Mouse (Mus musculus): ENCODE data around the gene Afmid. TPM values are rescaled to one million over a fixed set of nuclear protein-coding genes. Genes with fewer than 3 reads are reported as not detected.

The Afmid gene
- total RNA-seq, 4 experiments from 2014 or later: 5.1 to 17.0 (median 10.2) TPM

DNA sequence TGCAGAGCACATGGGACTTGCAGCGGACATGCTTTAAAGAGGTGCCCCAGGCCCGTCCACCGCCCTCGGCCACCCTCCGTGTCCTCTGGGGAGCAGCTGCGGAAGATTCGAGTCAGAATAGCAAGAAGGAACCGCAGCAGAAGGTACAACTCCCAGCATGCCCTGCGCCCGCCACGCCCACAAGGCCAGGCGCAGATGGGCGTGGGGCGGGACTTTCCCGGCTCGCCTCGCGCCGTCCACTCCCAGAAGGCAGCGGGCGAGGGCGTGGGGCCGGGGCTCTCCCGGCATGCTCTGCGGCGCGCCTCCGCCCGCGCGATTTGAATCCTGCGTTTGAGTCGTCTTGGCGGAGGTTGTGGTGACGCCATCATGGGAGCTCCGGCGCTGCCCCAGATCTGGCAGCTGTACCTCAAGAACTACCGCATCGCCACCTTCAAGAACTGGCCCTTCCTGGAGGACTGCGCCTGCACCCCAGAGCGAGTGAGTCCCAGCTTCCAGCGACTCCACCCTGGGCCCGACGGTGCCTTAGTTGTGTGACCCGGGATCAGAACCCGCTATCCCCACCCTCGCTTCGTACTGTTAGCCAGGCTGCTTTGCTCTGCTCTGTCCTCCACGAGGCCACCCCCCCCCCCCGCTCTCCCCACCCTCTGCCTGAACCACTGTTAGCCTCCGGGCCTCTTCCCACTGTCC, 23.4 kb downstream of the Afmid start, which contains the start of gene Birc5:
Gene Birc5 (plus strand): TSS at position 267 of the 687 bp plus-strand sequence.
- DNase-seq: peak; percentile 92

DNA sequence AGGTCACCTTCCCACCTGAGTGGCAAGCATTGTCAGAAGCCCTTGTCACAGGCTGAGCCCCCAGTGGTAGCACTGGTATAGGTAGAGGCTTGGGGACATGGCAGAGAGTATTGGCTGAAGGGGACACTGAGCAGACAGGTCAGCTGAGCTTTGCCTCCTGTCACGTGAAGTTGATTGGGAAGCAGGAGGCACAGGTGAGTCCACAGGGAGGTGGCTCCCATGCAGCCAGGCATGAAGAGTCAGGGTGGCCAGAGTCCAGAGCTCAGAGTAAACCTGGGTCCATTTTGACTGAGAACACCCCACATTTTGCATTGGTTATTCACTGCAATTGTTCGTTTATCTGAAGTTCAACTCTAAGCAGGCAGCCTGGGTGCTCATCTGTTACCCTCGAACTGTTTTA, 27.2 kb downstream of the Afmid start:
- DNase-seq: no peak

DNA sequence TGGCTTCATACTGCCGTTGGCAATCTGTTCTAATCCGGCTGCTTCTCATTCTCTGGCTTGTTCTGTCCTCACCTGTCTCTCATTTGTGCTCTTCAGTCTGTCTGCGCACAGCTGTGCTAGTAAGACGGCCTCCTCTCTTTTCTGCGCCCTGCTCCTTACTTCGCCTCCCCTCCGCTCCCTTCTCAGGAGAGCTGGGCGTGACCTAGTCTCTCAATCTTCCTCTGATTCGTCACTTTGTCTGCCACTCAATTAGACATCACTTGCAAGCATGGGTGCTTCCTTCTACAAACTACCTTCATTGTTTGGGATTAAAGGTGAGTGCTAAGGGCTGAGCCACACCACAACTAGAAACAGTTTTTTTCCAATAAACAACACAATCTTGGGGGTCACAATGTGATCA, 28.5 kb downstream of the Afmid start:
- DNase-seq: no peak

DNA sequence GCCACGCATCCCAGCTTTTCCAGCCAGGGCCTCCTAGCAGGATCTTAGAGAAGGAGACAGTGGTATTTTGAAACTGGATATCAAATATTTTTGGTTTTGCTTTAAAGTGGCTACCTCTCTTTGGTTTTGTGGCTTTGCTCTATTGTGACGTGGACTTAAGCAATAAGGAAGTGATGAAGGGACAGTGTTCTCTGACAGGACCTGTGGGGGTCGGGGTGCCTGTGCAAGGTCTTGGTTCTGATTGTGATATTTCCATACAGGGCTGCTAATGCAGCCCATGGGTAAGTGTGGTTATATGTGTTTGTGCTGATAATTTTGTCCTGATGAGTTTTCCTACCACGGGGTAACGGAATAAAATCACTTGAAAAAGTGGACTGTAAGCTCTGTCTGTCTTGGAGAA, 29.6 kb downstream of the Afmid start:
- no peak for DNase-seq

DNA sequence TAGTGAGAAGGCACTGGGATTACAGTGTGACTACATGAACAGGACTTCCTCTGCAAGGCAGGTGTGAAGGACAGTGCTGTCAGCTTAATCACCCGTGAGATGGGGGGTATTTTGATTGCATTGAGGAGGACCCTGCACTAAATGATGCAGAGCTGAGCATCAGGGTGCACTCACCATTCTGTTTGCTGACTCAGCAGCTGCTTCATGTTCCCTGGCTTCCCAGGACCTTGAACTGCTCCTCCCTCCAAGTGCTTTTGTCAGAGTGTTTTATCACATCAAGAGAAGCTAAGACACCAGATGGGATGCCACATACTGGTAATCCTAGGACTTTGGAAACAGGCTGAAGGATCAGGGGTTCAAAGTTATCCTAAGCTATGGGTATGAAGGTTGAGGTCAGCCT, 30.3 kb downstream of the Afmid start:
- no peak for DNase-seq

DNA sequence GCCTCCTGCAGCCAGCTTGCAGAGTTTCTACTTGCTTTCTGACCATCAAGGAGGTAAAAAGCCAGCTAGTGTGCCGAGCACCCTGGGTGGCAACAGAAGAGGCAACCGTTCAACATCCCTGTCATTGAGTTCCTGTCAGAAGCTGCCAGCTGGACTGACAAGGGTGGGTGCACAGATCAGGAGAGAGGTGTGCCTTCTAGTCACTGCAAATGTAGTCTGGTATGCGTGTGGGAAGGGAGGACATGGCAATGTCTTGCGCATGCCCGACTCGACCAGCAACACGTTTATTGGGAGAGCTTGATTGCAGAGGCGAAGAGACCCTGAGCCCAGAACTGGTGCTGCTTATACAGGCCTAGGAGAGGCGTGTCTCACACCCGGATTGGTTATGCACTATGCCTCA, 31.7 kb downstream of the Afmid start:
- DNase-seq: no peak

DNA sequence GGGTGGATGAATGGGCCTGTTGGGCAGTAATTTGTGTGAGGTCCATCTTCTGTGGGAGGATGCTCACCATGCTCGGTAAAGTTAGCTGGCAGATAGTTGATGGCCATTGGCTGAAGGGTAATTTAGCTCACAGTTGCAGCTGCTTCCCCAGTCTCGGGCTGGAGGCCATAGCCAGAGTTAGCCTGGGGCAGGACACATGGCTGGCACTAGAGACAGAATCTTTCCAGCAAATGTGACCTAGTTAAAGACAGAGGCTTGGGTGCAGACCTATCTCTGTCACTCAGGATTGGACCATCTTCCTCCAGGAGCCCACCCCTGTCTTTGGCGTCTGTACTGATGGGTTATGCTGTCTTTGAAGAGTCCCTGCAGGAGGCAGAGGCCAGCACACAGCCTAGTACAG, 32.7 kb downstream of the Afmid start:
- DNase-seq: no peak

DNA sequence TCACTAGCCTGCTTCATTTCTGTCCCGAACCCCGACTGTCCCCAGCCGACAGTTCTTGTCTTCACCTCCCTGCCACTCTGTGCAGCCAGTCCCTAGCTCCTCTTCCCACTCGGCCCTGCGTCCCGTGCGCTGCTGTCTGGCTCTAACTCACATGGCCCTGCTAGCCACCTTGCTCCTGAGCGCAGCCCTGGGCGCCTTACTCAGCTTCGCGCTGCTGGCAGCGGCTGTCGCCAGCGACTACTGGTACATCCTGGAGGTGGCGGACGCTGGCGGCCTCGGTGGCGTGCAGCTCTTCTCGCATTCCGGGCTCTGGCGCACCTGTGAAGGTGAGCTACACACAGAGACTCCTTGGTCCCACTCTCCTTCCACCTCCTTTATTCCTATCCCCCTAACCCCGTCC, 34.9 kb downstream of the Afmid start, which contains the start of gene Tmem235:
Gene Tmem235 (plus strand): TSS at position 152 of the 400 bp plus-strand sequence.
- no peak for DNase-seq

DNA sequence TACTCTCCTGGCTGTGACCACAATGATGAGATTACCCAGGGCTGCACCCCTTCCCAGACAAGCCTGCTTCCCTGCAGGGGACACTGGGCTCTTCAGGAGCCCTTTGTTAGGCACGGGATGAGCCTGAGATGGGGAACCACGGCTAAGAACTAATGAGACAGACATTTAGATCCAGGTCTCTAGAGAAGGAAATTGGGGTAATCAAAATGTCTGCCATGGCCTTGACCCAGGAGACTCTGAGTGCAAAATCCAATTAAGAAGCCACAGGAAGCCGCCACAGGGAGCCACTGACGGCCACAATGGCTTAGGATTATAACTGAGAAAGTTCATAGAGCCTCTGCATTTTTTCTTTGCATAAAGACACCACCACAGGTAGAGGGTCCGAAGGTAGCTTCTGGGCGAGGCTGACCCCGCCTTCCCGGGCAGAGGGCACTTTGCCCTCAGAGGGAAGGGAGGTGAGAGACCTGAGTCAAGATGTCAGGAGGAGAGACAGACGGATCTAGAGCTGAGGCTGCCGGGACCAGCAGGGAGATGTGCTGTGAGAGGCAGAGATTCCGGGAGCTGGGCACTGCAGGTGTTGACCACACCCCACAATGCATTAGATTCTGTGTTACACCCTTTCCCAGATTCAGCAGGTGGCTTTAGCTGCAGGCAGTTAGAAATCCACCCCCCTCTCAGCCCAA, 37.6 kb downstream of the Afmid start:
- DNase-seq: no peak

DNA sequence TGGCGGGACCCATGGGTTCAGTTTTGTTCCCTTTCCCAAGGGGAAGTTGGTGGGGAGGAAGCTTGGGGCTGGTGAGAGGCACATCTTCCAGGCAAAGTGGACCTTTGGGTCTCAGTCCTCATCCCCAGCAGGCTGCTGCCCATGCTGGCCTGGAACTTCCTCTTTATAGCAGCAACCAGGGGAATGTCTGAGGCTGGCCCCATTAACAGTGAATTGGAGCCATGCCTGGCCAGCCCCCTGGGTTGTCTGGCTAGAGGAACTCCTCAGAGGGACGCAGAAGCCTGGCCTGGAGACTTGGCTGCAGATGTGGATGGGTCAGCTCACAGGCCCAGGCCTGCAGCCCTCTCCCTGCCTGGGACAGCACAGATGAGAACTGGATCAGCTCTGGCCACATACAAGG, 39.1 kb downstream of the Afmid start:
- no peak for DNase-seq

DNA sequence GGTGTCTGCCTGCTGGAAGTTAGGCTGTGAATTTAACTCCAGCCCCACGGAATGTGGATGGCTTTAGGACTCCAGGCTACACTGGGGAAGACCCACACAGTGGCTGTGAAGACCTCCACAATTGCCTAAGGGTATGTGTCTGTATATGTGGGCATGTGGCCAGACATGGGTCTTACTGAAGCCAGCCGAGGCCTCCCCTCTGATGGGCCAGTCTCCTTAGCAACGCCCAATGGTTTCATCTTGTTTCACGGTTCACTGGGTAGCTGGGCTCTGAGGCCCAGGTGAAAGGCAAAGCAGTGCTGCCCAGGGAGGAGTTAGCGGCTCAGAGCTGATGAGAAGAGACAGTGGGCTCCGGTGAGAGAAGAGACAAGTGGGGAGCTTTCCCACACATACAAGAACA, 40.3 kb downstream of the Afmid start:
- DNase-seq: no peak

DNA sequence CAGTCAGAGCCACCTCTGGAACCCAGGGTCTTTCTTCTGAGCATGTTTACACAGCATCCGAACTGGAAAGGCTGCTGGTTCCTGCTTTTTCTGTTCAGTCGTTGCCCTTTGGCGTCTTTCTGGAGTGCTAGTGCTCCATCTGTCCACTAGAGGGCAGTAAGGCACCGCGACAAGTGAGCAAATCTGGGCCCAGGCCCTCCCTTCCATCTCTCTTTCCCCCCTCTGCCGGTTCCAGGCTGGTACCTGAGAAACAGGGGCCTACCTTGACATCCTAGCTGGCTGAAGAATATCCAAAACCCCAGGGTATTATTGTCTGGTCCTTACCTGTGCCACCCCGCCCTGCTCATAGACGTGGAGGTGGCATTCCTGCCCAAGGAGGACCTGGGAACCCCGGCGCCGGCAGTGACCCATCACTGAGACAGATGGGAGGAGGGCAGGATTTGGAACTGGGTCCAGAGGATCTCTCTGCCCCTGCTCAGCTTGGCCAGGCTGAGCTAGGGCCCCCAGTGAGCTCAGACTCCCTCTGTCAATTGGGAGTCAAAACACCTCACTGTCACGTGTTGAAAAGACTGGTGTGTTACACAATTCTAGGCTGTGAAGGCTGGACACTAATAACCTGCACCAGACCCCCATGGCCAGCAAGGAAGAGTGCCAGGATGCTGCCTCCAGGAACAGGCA, 45.1 kb downstream of the Afmid start:
- peak; percentile 57 for DNase-seq

DNA sequence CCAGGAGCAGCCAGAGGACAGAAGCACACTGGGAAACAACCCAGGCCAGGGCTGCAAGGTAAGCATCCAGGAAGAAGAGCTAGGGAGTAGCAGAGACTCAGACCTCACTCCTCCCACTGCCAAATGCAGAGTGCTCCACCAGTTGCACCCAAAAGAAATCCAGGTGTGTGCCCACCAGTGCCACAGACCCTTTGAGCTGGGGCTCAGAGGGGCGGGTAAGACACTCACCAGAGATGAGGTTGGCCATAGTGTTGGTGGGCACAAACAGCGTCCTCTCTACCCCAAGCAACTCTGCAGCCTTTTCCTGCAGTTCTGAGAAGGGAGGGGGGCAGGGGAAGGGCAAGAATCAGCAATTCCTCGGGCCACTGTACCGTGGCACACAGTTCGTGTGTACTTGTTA, 45.7 kb downstream of the Afmid start:
- DNase-seq: no peak

DNA sequence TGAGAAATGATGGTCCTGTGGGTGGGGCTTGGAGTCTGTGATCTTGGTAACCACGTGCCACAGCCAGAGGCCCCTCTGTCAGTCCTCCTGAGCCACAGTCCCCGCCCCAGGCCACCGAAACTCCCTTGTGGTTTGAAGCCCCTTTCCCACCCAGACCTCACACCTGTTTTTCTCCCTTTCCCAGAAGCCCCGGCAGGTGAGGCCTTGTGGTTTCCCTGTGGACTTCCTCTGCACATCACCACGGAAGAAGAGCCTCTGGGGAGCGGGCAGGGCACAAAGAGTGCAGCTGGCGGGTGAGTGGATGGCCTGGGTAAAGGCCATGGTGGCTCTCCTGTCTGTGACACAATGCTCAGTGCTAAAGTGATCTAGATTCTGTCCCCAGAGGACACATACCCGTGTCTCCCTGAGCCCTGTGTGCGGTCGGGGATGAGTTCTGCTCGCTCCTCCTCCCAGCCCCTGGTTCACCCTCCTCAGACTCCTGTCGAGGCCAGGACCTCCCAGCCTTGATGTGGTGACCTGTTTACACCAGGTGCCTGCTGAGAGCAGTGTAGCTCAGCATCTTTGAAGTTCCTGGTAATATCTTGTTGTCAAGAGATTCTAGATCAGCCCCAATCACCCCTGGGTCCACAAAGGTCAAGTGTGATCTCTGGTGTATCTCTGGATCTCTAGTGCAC, 46.3 kb downstream of the Afmid start:
- DNase-seq: no peak

DNA sequence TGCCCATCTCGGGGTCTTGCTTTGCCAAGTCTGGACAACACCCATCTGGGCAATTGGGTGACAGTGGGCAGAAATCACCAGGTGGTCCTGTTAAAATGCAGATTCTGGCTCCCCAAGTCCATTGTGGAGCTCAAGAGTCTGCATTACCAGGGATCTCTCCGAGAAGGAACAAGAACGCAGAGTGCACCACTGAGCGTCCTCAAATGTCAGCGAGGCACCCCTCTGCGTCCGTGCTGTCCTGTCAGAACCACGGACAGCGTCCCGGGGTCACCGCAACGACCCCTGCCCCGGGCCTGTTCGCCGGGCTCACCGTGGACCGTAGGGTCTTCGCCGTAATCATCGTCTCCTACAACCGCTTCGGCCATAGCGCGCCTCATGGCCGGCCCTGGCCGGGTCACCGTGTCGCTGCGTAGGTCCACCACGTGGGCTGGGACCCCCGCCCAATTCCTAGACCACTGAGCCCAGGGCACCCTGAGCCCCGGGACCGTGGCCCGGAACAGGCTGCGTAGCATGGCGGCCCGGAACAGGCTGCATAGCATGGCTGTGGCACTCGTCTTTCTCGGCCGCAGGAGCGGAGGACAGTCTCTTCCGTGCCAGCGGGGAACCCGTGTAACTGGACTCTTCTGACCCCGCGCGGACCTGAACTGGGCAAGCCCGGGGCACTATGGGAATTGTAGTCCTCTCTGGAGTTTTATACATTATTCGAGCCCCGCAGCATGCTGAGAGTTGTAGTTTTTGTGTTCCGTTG, 47.3 kb downstream of the Afmid start, which contains the start of gene Tha1:
Gene Tha1 (minus strand): TSS at position 621 of the 748 bp plus-strand sequence.
- DNase-seq: peak; percentile 80

DNA sequence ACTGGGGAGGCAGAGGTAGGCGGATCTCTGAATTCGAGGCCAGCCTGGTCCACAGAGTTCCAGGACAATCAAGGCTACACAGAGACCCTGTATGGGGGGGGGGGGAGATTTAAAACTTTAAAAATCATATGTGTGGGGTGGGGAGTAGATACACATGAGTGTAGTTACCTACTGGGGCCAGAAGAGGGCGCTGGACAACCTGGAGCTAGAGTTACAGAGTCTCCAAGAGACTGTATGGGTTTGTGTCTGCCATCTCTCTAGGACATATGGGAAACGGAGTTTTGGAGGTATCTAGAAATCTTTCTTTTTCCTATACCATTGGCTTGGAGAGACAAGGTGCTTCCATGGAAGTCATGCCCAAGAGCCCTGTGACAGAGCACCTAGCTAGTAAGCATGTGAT, 48.7 kb downstream of the Afmid start:
- DNase-seq: no peak

DNA sequence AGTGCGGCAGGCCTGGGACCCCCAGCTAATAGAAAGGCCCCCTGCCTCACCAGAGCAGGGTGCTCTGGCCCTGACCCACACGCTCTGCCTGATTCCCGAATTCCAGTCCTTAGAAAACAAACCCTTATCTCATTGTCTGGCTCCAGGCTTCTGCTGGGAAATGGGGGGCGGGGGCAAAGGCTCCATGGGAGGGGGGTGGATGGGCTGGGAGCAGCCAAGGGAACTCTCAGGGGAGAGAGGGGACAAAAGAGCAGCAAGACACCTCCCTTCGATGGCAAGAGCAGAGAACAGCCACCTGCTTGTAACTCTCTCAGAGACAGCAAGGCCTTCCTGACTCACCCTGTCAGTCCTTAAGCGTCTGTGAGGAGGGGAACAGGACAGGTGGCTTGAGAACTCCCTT, 50.0 kb downstream of the Afmid start:
- no peak for DNase-seq

DNA sequence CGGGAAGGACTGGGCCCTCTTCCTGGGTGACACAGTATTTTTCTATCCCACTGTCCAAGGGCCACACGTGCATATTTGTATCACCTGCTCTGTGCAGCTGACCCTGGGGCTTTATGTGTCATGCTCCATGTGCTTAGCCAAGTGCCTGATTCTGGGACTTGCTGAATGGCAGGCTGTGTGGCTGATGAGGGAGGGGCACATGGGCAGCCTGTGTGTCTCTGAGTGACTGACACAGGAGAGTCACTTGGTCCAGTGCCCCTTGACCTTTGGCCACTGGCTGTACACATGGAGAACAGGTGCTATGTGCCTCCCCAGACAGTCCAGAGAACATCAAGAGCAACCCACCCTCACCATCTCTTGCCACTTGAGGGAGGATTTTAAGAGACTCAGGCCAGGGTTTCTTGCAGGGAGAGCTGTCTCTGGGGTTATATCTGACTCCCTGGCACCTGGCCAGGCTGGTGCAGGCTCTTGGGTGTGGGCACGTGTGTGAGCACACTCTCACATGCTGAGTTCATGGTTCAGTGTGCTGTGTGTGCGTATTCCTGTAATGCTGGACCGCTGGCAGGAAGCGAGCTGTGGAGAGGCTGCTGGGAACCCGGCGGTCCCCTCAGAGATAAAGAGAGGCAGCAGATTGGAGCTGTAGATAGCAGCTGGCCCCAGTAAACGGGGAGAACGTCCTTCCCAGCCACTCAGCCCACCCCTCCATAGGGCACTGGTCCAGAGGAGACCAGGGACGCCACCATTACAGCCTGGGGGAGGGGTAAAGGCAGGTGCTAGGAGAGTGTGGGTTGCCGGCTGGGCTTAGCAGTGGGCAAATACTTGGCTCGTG, 52.4 kb downstream of the Afmid start:
- DNase-seq: no peak

DNA sequence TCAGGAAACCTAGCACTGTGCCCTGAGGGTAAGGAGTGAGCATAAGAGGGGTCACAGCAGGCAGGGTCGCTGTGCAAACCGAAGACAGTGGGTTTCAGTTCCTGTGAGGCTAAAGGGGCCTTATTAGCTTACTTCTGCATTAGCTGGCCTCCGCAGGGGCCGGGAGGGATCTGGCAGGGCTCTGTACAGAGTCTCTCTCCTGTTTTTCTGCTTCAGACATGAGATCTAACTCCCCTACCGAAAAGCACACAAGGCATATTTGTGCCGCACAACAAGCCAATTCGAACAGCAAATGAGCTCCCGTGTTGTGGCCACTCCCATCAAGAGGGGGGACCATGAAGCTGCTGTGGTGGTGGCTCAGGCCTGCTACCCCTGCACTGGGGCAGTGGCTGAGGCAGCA, 53.2 kb downstream of the Afmid start:
- DNase-seq: no peak

DNA sequence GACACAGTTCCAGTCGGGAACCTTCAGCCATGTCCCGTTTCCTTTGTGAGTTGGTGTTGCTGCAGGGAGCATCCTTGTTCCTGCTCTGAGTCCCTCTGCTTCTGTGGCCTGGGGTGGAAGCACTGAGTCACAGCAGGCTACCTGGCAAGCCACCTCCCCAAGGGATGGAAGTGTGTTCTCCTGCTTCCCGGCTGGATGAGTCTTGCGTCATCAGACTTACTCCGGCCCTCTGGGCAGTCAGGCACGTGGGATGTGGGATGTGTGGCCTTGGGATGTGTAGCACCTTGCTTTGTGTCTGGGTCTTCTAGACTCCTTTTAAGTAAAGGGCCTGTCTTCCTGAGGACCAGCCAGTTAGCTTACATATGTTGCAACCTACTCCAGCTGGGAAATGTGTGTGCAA, 54.0 kb downstream of the Afmid start:
- no peak for DNase-seq

DNA sequence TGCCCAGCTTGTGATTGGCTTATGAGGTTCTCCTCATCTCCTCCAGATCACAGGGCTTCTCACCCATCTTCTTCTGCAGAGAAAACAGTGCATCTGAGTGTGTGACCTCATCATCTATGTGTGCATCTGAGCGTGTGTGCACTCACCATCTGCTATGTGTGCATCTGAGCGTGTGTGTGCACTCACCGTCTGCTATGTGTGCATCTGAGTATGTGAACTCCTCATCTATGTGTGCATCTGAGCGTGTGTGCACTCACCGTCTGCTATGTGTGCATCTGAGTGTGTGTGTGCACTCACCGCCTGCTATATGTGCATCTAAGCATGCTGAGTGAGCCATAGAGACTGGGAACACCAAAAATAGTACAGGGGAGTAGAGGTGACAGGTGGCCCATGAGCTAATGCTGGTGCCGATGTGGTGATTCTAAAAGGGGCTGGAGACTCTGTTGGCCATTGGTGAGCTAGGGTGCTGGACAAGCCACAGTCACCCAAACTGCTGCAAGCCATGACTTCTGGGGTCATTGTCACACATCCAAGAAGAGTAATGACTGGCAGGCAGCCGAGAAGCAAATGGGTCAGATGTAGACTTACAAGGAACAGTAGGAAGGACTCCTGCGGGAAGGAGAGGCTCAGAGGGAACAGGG, 54.7 kb downstream of the Afmid start:
- DNase-seq: no peak
